Mouse (Mus musculus) E14TG2a.4 (cell line): ENCODE data around the gene Folr2.

ENCODE experiments used
- H3K27me3 ChIP-seq: 2 replicates; pipeline ENCODE4 v1.6.1; 2014; ENCODE audit warnings: low read length, control low read depth; ENCODE audit not compliant: insufficient read depth
- H3K36me3 ChIP-seq: 2 replicates; pipeline ENCODE4 v1.6.1; 2014; ENCODE audit warnings: low read length, control low read depth; ENCODE audit not compliant: insufficient read depth
- H3K4me1 ChIP-seq: replicated peaks from 2 replicates; pipeline ENCODE4 v1.6.1; 2014; ENCODE audit warnings: low read depth, low read length, control low read depth
- H3K4me3 ChIP-seq: replicated peaks from 2 replicates; pipeline ENCODE4 v1.5.1; 2014; ENCODE audit warnings: mild to moderate bottlenecking, low read length
- H3K9me3 ChIP-seq: 2 replicates; pipeline ENCODE4 v1.6.1; 2014; ENCODE audit warnings: low read length, control low read depth
- CTCF ChIP-seq: conservative IDR thresholded peaks from 2 replicates; pipeline ENCODE4 v1.5.1; 2014; ENCODE audit warnings: low read length
- NANOG ChIP-seq: IDR thresholded peaks from 2 replicates; pipeline ENCODE4 v1.6.1; 2014; ENCODE audit warnings: borderline replicate concordance, low read length, mixed read lengths
- POU5F1 ChIP-seq: IDR thresholded peaks from 2 replicates; pipeline ENCODE4 v1.6.1; 2014; ENCODE audit warnings: low read length, borderline replicate concordance

Folr2 gene

GRCm38 (mm10) chr7:101895695-101896094 lies 38.7 kb upstream of the Folr2 start:
- TF ChIP-seq POU5F1 (no peak), CTCF (no peak), NANOG (no peak)

DNA sequence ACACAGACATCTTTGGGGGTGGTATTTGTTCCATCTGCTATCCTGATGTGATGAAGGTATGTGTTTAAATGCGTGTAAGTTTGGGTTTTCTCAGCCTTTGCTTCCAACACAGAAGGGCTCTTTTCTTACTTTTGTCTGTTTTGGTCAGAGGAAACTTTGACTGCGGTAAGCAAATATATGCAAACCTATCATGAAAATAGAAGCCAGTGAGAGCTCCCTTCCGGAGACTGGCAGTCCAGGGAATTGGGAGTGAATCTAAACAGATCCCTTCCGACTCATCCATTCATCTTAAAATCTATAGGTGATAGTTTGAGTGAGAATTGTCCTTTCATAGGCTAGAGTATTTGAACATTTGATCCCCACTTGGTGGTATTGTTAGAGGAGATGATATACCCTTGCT lies 31.5 kb upstream of the Folr2 start:
- Histone ChIP-seq H3K27me3 (0 out of 2 replicates have a peak, but pooled peaks cover 3% of the 10 kb centered on the region), H3K9me3 (no peaks in the 10 kb centered on the region), H3K4me3 (no peak overlapping the region), H3K4me1 (peaks cover 17% of the 10 kb centered on the region), H3K36me3 (no peaks in the 10 kb centered on the region)
- TF ChIP-seq CTCF (no peak), POU5F1 (no peak), NANOG (no peak)

More at GRCm38 (mm10) chr7:101895695-101896094, 38.7 kb upstream of the Folr2 start:
- peaks cover 32% of the 10 kb centered on the region for H3K36me3 ChIP-seq
- peaks cover 55% of the 10 kb centered on the region for H3K4me1 ChIP-seq
- H3K4me3 ChIP-seq = peak overlapping the region; percentile 85
- H3K9me3 ChIP-seq = no peaks in the 10 kb centered on the region
- no peaks in the 10 kb centered on the region for H3K27me3 ChIP-seq

DNA sequence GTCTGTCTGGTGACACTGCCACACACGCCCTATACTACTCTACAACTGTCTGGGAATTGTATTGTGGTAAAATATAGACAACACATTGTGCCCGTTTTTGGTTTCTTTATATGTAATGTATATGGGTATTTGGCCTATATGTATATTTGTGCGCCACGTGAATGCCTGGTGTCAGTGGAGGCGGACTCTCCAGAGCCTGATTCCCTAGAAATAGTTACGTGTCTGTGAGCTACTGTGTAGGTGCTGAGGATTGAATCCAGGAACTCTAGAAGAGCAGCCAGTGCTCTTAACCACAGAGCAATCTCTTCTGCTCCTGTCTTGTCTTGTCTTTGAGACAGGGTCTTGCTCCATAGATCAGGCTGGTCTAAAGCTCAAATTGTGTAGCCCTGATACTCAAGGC lies 29.3 kb upstream of the Folr2 start:
- Histone ChIP-seq H3K9me3 (no peaks in the 10 kb centered on the region), H3K36me3 (no peaks in the 10 kb centered on the region), H3K4me1 (peaks cover 17% of the 10 kb centered on the region), H3K4me3 (no peak overlapping the region), H3K27me3 (0 out of 2 replicates have a peak, but pooled peaks cover 3% of the 10 kb centered on the region)
- TF ChIP-seq CTCF = no peak

GRCm38 (mm10) chr7:101884160-101884559 lies 27.2 kb upstream of the Folr2 start:
- peaks cover 17% of the 10 kb centered on the region for H3K4me1 ChIP-seq
- no peaks in the 10 kb centered on the region for H3K9me3 ChIP-seq
- no peak overlapping the region for H3K4me3 ChIP-seq
- no peak for TF ChIP-seq NANOG
- no peak for TF ChIP-seq POU5F1
- no peak for TF ChIP-seq CTCF
- peaks cover 4% of the 10 kb centered on the region; the same call in 1 of the 2 replicates for H3K27me3 ChIP-seq
- no peaks in the 10 kb centered on the region for H3K36me3 ChIP-seq

GRCm38 (mm10) chr7:101882413-101883154 lies 25.6 kb upstream of the Folr2 start:
- no peak overlapping the region for H3K4me3 ChIP-seq
- H3K27me3 ChIP-seq = peaks cover 4% of the 10 kb centered on the region; the same call in 1 of the 2 replicates
- TF ChIP-seq POU5F1 = no peak
- TF ChIP-seq CTCF = no peak
- no peak for TF ChIP-seq NANOG
- peaks cover 17% of the 10 kb centered on the region for H3K4me1 ChIP-seq
- H3K36me3 ChIP-seq = no peaks in the 10 kb centered on the region
- no peaks in the 10 kb centered on the region for H3K9me3 ChIP-seq

- peaks cover 4% of the 10 kb centered on the region; the same call in 1 of the 2 replicates for H3K27me3 ChIP-seq
- no peak overlapping the region for H3K4me3 ChIP-seq
- peaks cover 9% of the 10 kb centered on the region for H3K4me1 ChIP-seq
- TF ChIP-seq CTCF (no peak), POU5F1 (no peak), NANOG (no peak)
- H3K36me3 ChIP-seq = no peaks in the 10 kb centered on the region
- no peaks in the 10 kb centered on the region for H3K9me3 ChIP-seq
Observed at GRCm38 (mm10) chr7:101880855-101881254, 23.9 kb upstream of the Folr2 start.

DNA sequence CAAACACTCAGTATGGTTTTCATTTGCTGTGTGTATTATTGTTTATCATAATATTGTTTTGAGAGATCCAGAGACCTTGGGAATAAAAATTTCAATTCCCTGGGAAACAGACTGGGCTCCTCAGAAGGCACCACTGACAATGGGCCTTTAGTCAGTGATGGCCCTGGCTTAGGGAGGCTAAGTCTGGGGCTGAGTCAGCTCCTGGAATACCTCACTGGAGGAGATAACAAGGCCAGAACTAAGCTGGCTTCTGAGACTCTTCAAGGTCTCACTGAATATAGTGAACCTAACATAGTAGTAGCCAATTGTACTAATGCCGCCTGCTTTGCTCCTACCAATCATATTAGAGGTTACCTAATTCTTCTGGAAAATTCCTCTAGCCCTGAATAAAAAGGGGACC lies 19.0 kb upstream of the Folr2 start:
- H3K9me3 ChIP-seq = no peaks in the 10 kb centered on the region
- peaks cover 4% of the 10 kb centered on the region; the same call in 1 of the 2 replicates for H3K27me3 ChIP-seq
- H3K36me3 ChIP-seq = no peaks in the 10 kb centered on the region
- H3K4me1 ChIP-seq = peaks cover 6% of the 10 kb centered on the region
- H3K4me3 ChIP-seq = no peak overlapping the region
- no peak for TF ChIP-seq CTCF
- no peak for TF ChIP-seq NANOG
- TF ChIP-seq POU5F1 = no peak

DNA sequence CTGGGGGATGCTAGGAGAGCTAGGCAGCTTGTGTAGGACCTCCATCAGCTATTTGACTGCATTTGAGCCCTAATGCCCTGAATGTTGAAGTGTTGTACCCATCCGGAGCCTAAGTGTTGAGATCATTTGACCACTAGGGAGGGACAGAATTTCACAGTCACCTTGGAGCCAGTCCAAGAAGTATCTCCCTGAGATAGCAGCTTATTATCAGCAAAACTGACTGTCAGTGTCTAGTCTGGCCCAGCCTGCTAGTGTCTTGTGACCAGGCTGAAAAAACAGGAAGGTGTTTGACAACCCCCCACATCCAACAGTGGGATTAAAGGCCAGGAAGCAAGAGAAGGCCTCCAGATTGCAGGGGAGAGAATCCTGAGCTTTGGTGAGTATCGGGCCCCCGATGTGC lies 14.3 kb upstream of the Folr2 start:
- Histone ChIP-seq H3K36me3 (no peaks in the 10 kb centered on the region), H3K4me1 (peaks cover 51% of the 10 kb centered on the region), H3K9me3 (no peaks in the 10 kb centered on the region), H3K4me3 (no peak overlapping the region), H3K27me3 (no peaks in the 10 kb centered on the region)
- TF ChIP-seq CTCF (no peak), NANOG (no peak), POU5F1 (no peak)

DNA sequence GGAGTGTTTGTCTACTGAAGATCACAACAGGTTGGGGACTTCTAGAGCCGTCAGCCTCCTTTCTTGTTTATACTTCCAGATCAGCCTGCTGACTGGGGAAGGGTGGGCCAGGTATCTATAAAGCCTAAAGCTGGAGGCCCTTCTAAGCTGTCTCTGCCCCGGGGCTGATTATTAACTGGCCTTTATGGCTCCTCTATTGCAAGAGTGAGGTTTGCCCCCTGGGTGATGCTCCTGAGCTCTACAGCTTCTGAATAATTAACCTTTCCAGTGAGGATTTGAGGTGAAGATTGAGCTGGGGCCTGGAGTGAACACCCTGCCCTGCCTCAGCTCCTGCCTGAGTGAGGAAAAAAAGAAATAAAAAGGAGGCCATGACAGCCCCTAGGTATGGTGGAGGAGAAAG lies 13.6 kb upstream of the Folr2 start, which contains the start of gene Folr1:
Folr1 (minus strand) TSS at position 160 of the 400 bp plus-strand sequence.
- H3K4me3 ChIP-seq = 0 out of 2 replicates have a peak within 1 kb of the TSS, but pooled peaks have one; percentile 68
- H3K4me1 ChIP-seq = peaks cover 56% of the 10 kb centered on the region
- no peaks in the 10 kb centered on the region for H3K27me3 ChIP-seq
- TF ChIP-seq POU5F1 (no peak), NANOG (no peak), CTCF (no peak)
- no peaks in the 10 kb centered on the region for H3K9me3 ChIP-seq
- H3K36me3 ChIP-seq = no peaks in the 10 kb centered on the region
